Mouse (Mus musculus) embryonic facial prominence, embryonic 10.5 days (tissue): Measurements from ENCODE around the gene Dpp6. TPM values are rescaled to one million over a fixed set of nuclear protein-coding genes. Genes with fewer than 3 reads are reported as not detected.
A peak's percentile ranks its signal among the peaks of the same experiment; 100 is the strongest.

Experiments used
- DNase-seq: peaks from one replicate; pipeline ENCODE4 v3.0.0-alpha.2; 2017; ENCODE audit warnings: low spot score
- H3K27ac ChIP-seq: fragments of 300-500 bp; sonication (generic); replicated peaks from 2 replicates; pipeline ENCODE4 v1.5.1; 2016; ENCODE audit warnings: mild to moderate bottlenecking
- H3K27me3 ChIP-seq: fragments of 300-500 bp; sonication (generic); replicated peaks from 2 replicates; pipeline ENCODE4 v1.6.1; 2016; ENCODE audit warnings: low read depth, mild to moderate bottlenecking; ENCODE audit not compliant: poor library complexity, severe bottlenecking
- H3K36me3 ChIP-seq: fragments of 300-500 bp; sonication (generic); replicated peaks from 2 replicates; pipeline ENCODE4 v1.6.1; 2016; ENCODE audit warnings: mild to moderate bottlenecking, moderate library complexity
- H3K4me1 ChIP-seq: fragments of 300-500 bp; sonication (generic); 2 replicates; pipeline ENCODE4 v1.6.1; 2016
- H3K4me3 ChIP-seq: fragments of 300-500 bp; sonication (generic); 2 replicates; pipeline ENCODE4 v1.5.1; 2016; ENCODE audit warnings: mild to moderate bottlenecking, moderate library complexity
- H3K9me3 ChIP-seq: fragments of 300-500 bp; sonication (generic); 2 replicates; pipeline ENCODE4 v1.6.1; 2016; ENCODE audit warnings: mild to moderate bottlenecking
- WGBS: fragments of 180-500 bp; shearing (Covaris S2); methylation state at CpG from one replicate; pipeline ENCODE4 v1.1.7; 2016; 5-methylcytosine and 5-hydroxymethylcytosine counted together
- polyA plus RNA-seq: library from polyadenylated mRNA; unstranded; fragments of >200 nt; fragmentation: Nextera tagmentation; extraction: Ambion mirVana; gene quantifications from 2 replicates; pipeline ENCODE4 v1.2.1, GENCODE M21; 2016

The Dpp6 gene
- polyA plus RNA-seq: 2.4 TPM in 2 replicates

- 3% methylated on average over 48 of the region's 48 CpGs for WGBS
Measured at GRCm38 (mm10) chr5:26816975-26817941, at the start of gene Dpp6. Gene Dpp6 (plus strand): TSS chr5:26817203.

GRCm38 (mm10) chr5:26783955-26784354 is 33.0 kb upstream of the Dpp6 start:
- Histone ChIP-seq H3K4me3 (no peak overlapping the region), H3K27ac (no peak overlapping the region), H3K9me3 (no peaks in the 10 kb centered on the region), H3K27me3 (no peaks in the 10 kb centered on the region), H3K4me1 (no peaks in the 10 kb centered on the region), H3K36me3 (no peaks in the 10 kb centered on the region)
- no peak for DNase-seq
- WGBS: 84% methylated on average over 3 of the region's 3 CpGs

More at GRCm38 (mm10) chr5:26816975-26817941, at the start of gene Dpp6:
- DNase-seq: peak; percentile 35
- Histone ChIP-seq H3K9me3 (no peaks in the 10 kb centered on the region), H3K4me1 (peaks cover 11% of the 10 kb centered on the region), H3K27me3 (peaks cover 36% of the 10 kb centered on the region), H3K4me3 (peak within 1 kb of the TSS; percentile 55), H3K27ac (no peak within 1 kb of the TSS; the same call in 1 of the 2 replicates), H3K36me3 (no peaks in the 10 kb centered on the region)

GRCm38 (mm10) chr5:26795524-26795923 is 21.5 kb upstream of the Dpp6 start:
- H3K4me1 ChIP-seq: no peaks in the 10 kb centered on the region

GRCm38 (mm10) chr5:26835972-26836371 is 19.0 kb downstream of the Dpp6 start:
- Histone ChIP-seq H3K27ac (no peak overlapping the region), H3K27me3 (no peaks in the 10 kb centered on the region)
- DNase-seq: no peak

More at GRCm38 (mm10) chr5:26795524-26795923, 21.5 kb upstream of the Dpp6 start:
- Histone ChIP-seq H3K27me3 (no peaks in the 10 kb centered on the region), H3K36me3 (no peaks in the 10 kb centered on the region), H3K9me3 (no peaks in the 10 kb centered on the region), H3K27ac (no peak overlapping the region), H3K4me3 (no peak overlapping the region)
- WGBS: 89% methylated on average over 2 of the region's 2 CpGs
- DNase-seq: no peak

GRCm38 (mm10) chr5:26841151-26841550 is 24.1 kb downstream of the Dpp6 start:
- Histone ChIP-seq H3K9me3 (no peaks in the 10 kb centered on the region), H3K36me3 (no peaks in the 10 kb centered on the region), H3K4me3 (no peak overlapping the region), H3K27ac (no peak overlapping the region), H3K4me1 (no peaks in the 10 kb centered on the region), H3K27me3 (no peaks in the 10 kb centered on the region)
- WGBS: 21% methylated on average over 4 of the region's 4 CpGs
- DNase-seq: no peak

More at GRCm38 (mm10) chr5:26835972-26836371, 19.0 kb downstream of the Dpp6 start:
- 92% methylated on average over 1 of the region's 1 CpGs for WGBS
- Histone ChIP-seq H3K4me1 (no peaks in the 10 kb centered on the region), H3K9me3 (no peaks in the 10 kb centered on the region), H3K4me3 (no peak overlapping the region), H3K36me3 (no peaks in the 10 kb centered on the region)

GRCm38 (mm10) chr5:26854746-26855145 is 37.7 kb downstream of the Dpp6 start:
- no peak for DNase-seq
- WGBS: 73% methylated on average over 4 of the region's 4 CpGs

GRCm38 (mm10) chr5:26875449-26875848 is 58.4 kb downstream of the Dpp6 start:
- Histone ChIP-seq H3K27ac (no peak overlapping the region), H3K4me1 (peaks cover 5% of the 10 kb centered on the region), H3K36me3 (no peaks in the 10 kb centered on the region), H3K9me3 (no peaks in the 10 kb centered on the region), H3K4me3 (no peak overlapping the region), H3K27me3 (no peaks in the 10 kb centered on the region)
- DNase-seq: no peak

More at GRCm38 (mm10) chr5:26854746-26855145, 37.7 kb downstream of the Dpp6 start:
- Histone ChIP-seq H3K4me1 (no peaks in the 10 kb centered on the region), H3K9me3 (no peaks in the 10 kb centered on the region), H3K27ac (no peak overlapping the region), H3K27me3 (no peaks in the 10 kb centered on the region), H3K4me3 (no peak overlapping the region), H3K36me3 (no peaks in the 10 kb centered on the region)

- Histone ChIP-seq H3K27ac (no peak overlapping the region), H3K36me3 (no peaks in the 10 kb centered on the region), H3K4me1 (no peaks in the 10 kb centered on the region), H3K9me3 (no peaks in the 10 kb centered on the region), H3K4me3 (no peak overlapping the region), H3K27me3 (no peaks in the 10 kb centered on the region)
- WGBS: 88% methylated on average over 1 of the region's 1 CpGs
- DNase-seq: no peak
Measured at GRCm38 (mm10) chr5:26887496-26887895, 70.5 kb downstream of the Dpp6 start.

GRCm38 (mm10) chr5:26888080-26888479 is 71.1 kb downstream of the Dpp6 start:
- H3K4me1 ChIP-seq: no peaks in the 10 kb centered on the region
- WGBS: 79% methylated on average over 4 of the region's 4 CpGs

GRCm38 (mm10) chr5:26894346-26894745 is 77.3 kb downstream of the Dpp6 start:
- no peaks in the 10 kb centered on the region for H3K27me3 ChIP-seq
- 16% methylated on average over 3 of the region's 3 CpGs for WGBS
- peak; percentile 47 for DNase-seq
- no peak overlapping the region for H3K27ac ChIP-seq
- no peaks in the 10 kb centered on the region for H3K4me1 ChIP-seq
- no peak overlapping the region for H3K4me3 ChIP-seq
- H3K9me3 ChIP-seq: no peaks in the 10 kb centered on the region
- no peaks in the 10 kb centered on the region for H3K36me3 ChIP-seq

More at GRCm38 (mm10) chr5:26888080-26888479, 71.1 kb downstream of the Dpp6 start:
- Histone ChIP-seq H3K4me3 (no peak overlapping the region), H3K9me3 (no peaks in the 10 kb centered on the region), H3K27ac (no peak overlapping the region), H3K27me3 (no peaks in the 10 kb centered on the region), H3K36me3 (no peaks in the 10 kb centered on the region)
- DNase-seq: no peak

GRCm38 (mm10) chr5:26903786-26904185 is 86.8 kb downstream of the Dpp6 start:
- Histone ChIP-seq H3K27me3 (peaks cover 6% of the 10 kb centered on the region), H3K27ac (peak overlapping the region; percentile 57; the same call in 1 of the 2 replicates), H3K4me1 (peaks cover 20% of the 10 kb centered on the region), H3K9me3 (no peaks in the 10 kb centered on the region), H3K4me3 (peak overlapping the region; percentile 60), H3K36me3 (no peaks in the 10 kb centered on the region)
- 4% methylated on average over 9 of the region's 9 CpGs for WGBS
- DNase-seq: peak; percentile 43

- DNase-seq: peak; percentile 74
- peak overlapping the region; percentile 57 for H3K27ac ChIP-seq
- H3K4me3 ChIP-seq: peak overlapping the region; percentile 60
- no peaks in the 10 kb centered on the region for H3K9me3 ChIP-seq
- under 1% methylated on average over 32 of the region's 32 CpGs for WGBS
- peaks cover 20% of the 10 kb centered on the region for H3K4me1 ChIP-seq
- peaks cover 6% of the 10 kb centered on the region for H3K27me3 ChIP-seq
- no peaks in the 10 kb centered on the region for H3K36me3 ChIP-seq
Measured at GRCm38 (mm10) chr5:26904324-26905041, 87.5 kb downstream of the Dpp6 start.
